Mouse (Mus musculus): ENCODE data around the gene Gramd4. TPM values are rescaled to one million over a fixed set of nuclear protein-coding genes. Genes with fewer than 3 reads are reported as not detected.

The Gramd4 gene
- polyA plus RNA-seq, 1 experiment = 18.9 TPM

GRCm38 (mm10) chr15:86089991-86090529 is 32.6 kb downstream of the Gramd4 start:
- 42% methylated on average over 11 of the region's 11 CpGs for WGBS
- Histone ChIP-seq H3K27ac (ENCODE audit: insufficient read depth, low read depth, low read length) (peak overlapping the region; percentile 86), H3K4me3 (ENCODE audit: insufficient read depth, low read depth, low read length) (no peak overlapping the region), H3K4me1 (ENCODE audit: control insufficient read depth, insufficient read depth, low read length) (peaks cover 53% of the 10 kb centered on the region), H3K27me3 (replicated peaks; ENCODE audit: control insufficient read depth, insufficient read depth, low read length) (no peaks in the 10 kb centered on the region), H3K36me3 (ENCODE audit: control insufficient read depth, insufficient read depth, low read length) (no peaks in the 10 kb centered on the region)
- TF ChIP-seq POLR2A (IDR thresholded peaks at IDR 0.05; ENCODE audit: low read depth, low read length) (no peak), CTCF (conservative IDR thresholded peaks at IDR 0.05; ENCODE audit: insufficient read depth, insufficient read length, low read depth, low read length) (no peak)
- DNase-seq = peak; percentile 94

GRCm38 (mm10) chr15:86090578-86090977 is 33.1 kb downstream of the Gramd4 start:
- DNase-seq = no peak

GRCm38 (mm10) chr15:86091201-86091997 is 33.9 kb downstream of the Gramd4 start:
- H3K27ac ChIP-seq (ENCODE audit: insufficient read depth, low read depth, low read length) = peak overlapping the region; percentile 86
- DNase-seq = no peak
- no peaks in the 10 kb centered on the region for H3K36me3 ChIP-seq (ENCODE audit: control insufficient read depth, insufficient read depth, low read length)
- 77% methylated on average over 23 of the region's 23 CpGs for WGBS
- H3K4me1 ChIP-seq (ENCODE audit: control insufficient read depth, insufficient read depth, low read length) = peaks cover 42% of the 10 kb centered on the region
- H3K4me3 ChIP-seq (ENCODE audit: insufficient read depth, low read depth, low read length) = no peak overlapping the region
- TF ChIP-seq POLR2A (IDR thresholded peaks at IDR 0.05; ENCODE audit: low read depth, low read length) (no peak), CTCF (conservative IDR thresholded peaks at IDR 0.05; ENCODE audit: insufficient read depth, insufficient read length, low read depth, low read length) (no peak)
- H3K27me3 ChIP-seq (replicated peaks; ENCODE audit: control insufficient read depth, insufficient read depth, low read length) = no peaks in the 10 kb centered on the region

More at GRCm38 (mm10) chr15:86090578-86090977, 33.1 kb downstream of the Gramd4 start:
- no peak for TF ChIP-seq POLR2A (IDR thresholded peaks at IDR 0.05; ENCODE audit: low read depth, low read length)
- TF ChIP-seq CTCF (conservative IDR thresholded peaks at IDR 0.05; ENCODE audit: insufficient read depth, insufficient read length, low read depth, low read length) = no peak
- H3K27me3 ChIP-seq (replicated peaks; ENCODE audit: control insufficient read depth, insufficient read depth, low read length) = no peaks in the 10 kb centered on the region
- no peak overlapping the region for H3K4me3 ChIP-seq (ENCODE audit: insufficient read depth, low read depth, low read length)
- no peaks in the 10 kb centered on the region for H3K36me3 ChIP-seq (ENCODE audit: control insufficient read depth, insufficient read depth, low read length)
- peak overlapping the region; percentile 86 for H3K27ac ChIP-seq (ENCODE audit: insufficient read depth, low read depth, low read length)
- 79% methylated on average over 8 of the region's 8 CpGs for WGBS
- peaks cover 49% of the 10 kb centered on the region for H3K4me1 ChIP-seq (ENCODE audit: control insufficient read depth, insufficient read depth, low read length)

- H3K4me1 ChIP-seq (ENCODE audit: control insufficient read depth, insufficient read depth, low read length) = peaks cover 37% of the 10 kb centered on the region
- TF ChIP-seq POLR2A (IDR thresholded peaks at IDR 0.05; ENCODE audit: low read depth, low read length) (no peak), CTCF (conservative IDR thresholded peaks at IDR 0.05; ENCODE audit: insufficient read depth, insufficient read length, low read depth, low read length) (no peak)
- 31% methylated on average over 12 of the region's 12 CpGs for WGBS
- H3K36me3 ChIP-seq (ENCODE audit: control insufficient read depth, insufficient read depth, low read length) = no peaks in the 10 kb centered on the region
- peak overlapping the region; percentile 86 for H3K27ac ChIP-seq (ENCODE audit: insufficient read depth, low read depth, low read length)
- DNase-seq = peak; percentile 97
- 0 out of 2 replicates have a peak overlapping the region, but pooled peaks have one; percentile 2 for H3K4me3 ChIP-seq (ENCODE audit: insufficient read depth, low read depth, low read length)
- H3K27me3 ChIP-seq (replicated peaks; ENCODE audit: control insufficient read depth, insufficient read depth, low read length) = no peaks in the 10 kb centered on the region
Observed at GRCm38 (mm10) chr15:86091998-86092670, 34.6 kb downstream of the Gramd4 start.

GRCm38 (mm10) chr15:86093236-86093635 is 35.7 kb downstream of the Gramd4 start:
- no peaks in the 10 kb centered on the region for H3K36me3 ChIP-seq (ENCODE audit: control insufficient read depth, insufficient read depth, low read length)
- DNase-seq = peak; percentile 58
- H3K4me1 ChIP-seq (ENCODE audit: control insufficient read depth, insufficient read depth, low read length) = peaks cover 36% of the 10 kb centered on the region
- no peak overlapping the region for H3K4me3 ChIP-seq (ENCODE audit: insufficient read depth, low read depth, low read length)
- peak overlapping the region; percentile 85; the same call in 1 of the 2 replicates for H3K27ac ChIP-seq (ENCODE audit: insufficient read depth, low read depth, low read length)
- 76% methylated on average over 1 of the region's 1 CpGs for WGBS
- no peaks in the 10 kb centered on the region for H3K27me3 ChIP-seq (replicated peaks; ENCODE audit: control insufficient read depth, insufficient read depth, low read length)
- TF ChIP-seq POLR2A (IDR thresholded peaks at IDR 0.05; ENCODE audit: low read depth, low read length) (no peak), CTCF (conservative IDR thresholded peaks at IDR 0.05; ENCODE audit: insufficient read depth, insufficient read length, low read depth, low read length) (no peak)

- no peak overlapping the region for H3K27ac ChIP-seq (ENCODE audit: insufficient read depth, low read depth, low read length)
- no peak overlapping the region for H3K4me3 ChIP-seq (ENCODE audit: insufficient read depth, low read depth, low read length)
- peaks cover 29% of the 10 kb centered on the region for H3K4me1 ChIP-seq (ENCODE audit: control insufficient read depth, insufficient read depth, low read length)
- TF ChIP-seq CTCF (conservative IDR thresholded peaks at IDR 0.05; ENCODE audit: insufficient read depth, insufficient read length, low read depth, low read length) (no peak), POLR2A (IDR thresholded peaks at IDR 0.05; ENCODE audit: low read depth, low read length) (no peak)
- H3K36me3 ChIP-seq (ENCODE audit: control insufficient read depth, insufficient read depth, low read length) = no peaks in the 10 kb centered on the region
- H3K27me3 ChIP-seq (replicated peaks; ENCODE audit: control insufficient read depth, insufficient read depth, low read length) = no peaks in the 10 kb centered on the region
- WGBS = 76% methylated on average over 10 of the region's 10 CpGs
- no peak for DNase-seq
Observed at GRCm38 (mm10) chr15:86094324-86095121, 37.0 kb downstream of the Gramd4 start.
